Mouse (Mus musculus) left cerebral cortex, adult 11 months (tissue): ENCODE results near the gene Gpatch1.
"Not testable (repeated sequence)": the region's sequence is repeated elsewhere in the genome, so short reads cannot be mapped to it uniquely, and the experiment has no call there.

ENCODE experiments used
- DNase-seq: peaks from one replicate; pipeline ENCODE4 v3.0.0; 2022; ENCODE audit warnings: low spot score

Gene Gpatch1

DNA sequence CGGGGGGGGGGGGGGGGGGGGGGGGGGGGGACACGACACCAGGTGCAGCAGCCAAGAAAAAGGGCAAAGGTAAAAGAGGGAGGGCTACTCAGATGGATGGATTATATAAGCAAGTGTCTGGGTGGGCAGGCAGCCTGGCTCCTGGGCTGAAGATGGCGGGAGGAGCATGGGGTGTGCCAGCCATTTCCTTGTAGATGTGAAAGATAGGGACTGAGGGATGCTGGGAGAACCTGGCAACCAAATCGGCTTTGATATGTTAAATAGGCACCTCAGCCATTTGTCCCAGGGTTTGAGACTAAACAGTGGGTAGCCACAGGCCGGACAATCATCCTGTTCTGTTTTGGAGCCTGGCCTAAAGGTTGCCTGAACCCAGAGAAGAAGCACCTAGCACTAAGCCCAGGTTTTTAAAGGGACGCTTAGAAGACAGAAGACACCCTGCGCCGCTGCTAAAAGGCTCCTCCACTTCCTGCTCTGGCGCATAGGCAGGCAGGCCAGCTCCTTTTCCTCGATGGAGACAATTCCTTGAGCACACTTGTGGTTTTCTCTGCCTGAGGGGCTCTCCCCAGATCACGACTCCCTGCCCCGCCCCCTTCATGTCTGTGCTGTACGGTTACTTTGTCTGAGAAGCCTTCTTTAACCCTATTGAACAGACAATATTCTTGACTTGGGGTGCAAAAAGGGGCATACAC, 4.6 kb upstream of the Gpatch1 start:
- no peak for DNase-seq

DNA sequence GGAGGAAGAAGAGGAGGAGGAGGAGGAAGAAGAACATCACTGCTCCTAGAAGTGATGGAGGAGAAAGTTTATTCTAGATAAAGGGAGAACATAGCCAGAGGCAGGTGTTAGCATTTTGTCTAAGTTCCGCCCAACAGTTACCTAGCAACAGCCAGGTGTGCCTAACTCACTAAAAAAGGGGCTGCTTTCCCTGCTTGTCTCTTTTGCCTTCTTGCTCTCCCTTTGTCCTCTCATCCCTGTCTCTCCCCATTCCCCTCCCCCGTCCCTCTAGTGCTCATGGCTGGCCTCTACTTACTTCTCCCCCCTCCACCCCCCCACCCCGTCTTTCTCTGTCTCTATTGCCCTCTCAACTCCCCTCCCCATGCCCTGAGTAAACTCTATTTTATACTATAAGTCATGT, 3.9 kb upstream of the Gpatch1 start:
- no peak for DNase-seq

- DNase-seq = no peak
Measured at GRCm38 (mm10) chr7:35319755-35320154, 1.5 kb upstream of the Gpatch1 start.

DNA sequence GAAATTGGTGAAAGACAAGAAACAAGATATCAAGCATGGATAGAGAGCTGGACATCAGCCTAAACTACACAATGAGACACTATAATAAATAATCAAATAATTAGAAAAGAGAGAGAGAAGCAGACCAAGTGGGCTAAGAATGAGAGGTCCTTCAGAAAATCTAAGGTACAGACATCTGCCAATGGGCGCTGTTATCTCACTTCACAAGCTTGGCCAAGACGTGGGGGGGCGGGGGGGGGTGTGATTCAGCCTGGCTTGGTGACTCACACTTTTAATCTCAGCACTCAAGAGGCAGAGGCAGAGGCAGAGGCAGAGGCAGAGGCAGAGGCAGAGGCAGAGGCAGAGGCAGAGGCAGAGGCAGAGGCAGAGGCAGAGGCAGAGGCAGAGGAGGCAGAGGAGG, 981 bp upstream of the Gpatch1 start:
- not testable (repeated sequence) for DNase-seq

DNA sequence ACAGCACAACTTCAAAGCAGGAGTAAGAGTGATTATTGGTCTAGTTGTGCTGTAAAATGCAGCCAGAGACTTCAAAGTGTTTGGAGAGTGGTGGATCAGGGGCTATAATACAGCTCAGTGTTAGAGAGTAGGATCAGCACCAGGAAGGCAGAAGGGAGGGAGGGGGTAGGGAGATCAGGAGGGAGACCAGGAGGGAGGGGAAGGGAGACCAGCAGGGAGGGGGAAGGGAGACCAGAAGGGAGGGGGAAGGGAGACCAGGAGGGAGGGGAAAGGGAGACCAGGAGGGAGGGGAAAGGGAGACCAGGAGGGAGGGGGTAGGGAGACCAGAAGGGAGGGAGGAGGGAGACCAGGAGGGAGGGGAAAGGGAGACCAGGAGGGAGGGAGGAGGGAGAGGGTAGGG, 4.1 kb downstream of the Gpatch1 start:
- no peak for DNase-seq

DNA sequence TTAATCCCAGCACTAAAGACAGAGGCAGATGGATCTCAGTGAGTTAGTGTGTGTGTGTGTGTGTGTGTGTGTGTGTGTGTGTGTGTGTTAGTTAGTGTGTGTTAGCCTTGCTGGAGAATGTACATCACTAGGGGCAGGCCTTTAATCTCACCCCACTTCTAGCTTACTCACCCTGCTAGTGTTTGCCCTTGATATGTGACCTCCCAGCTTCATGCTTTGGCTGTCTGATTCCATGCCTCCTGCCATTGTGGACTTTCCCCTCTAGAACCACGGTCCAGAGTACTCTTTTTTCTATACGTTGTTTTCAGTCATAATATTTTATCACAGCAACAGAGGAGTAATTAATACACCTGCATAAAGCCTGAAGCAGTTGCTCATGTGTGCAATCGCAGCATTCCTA, 7.0 kb downstream of the Gpatch1 start:
- DNase-seq = no peak

GRCm38 (mm10) chr7:35300792-35301191, 17.4 kb downstream of the Gpatch1 start:
- no peak for DNase-seq

DNA sequence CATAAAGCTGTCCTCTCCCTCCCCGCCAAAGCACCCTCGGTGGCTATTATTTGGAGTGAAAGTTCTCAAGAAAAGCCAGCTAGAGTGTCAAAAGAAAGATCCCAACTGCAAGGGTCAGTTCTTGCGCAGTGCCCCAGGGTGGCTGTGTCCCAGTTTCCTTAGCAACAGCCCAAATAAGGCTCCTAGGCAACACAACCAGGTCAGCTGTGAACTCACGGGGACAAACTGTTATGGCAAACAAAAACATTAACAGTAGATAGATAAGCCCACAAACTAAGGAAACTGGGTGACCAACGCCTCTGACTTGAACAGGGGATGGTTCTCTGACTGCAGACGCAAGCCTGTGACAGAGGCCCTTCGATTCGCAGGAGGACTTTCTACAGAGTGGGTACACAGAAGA, 18.6 kb downstream of the Gpatch1 start:
- DNase-seq = no peak

DNA sequence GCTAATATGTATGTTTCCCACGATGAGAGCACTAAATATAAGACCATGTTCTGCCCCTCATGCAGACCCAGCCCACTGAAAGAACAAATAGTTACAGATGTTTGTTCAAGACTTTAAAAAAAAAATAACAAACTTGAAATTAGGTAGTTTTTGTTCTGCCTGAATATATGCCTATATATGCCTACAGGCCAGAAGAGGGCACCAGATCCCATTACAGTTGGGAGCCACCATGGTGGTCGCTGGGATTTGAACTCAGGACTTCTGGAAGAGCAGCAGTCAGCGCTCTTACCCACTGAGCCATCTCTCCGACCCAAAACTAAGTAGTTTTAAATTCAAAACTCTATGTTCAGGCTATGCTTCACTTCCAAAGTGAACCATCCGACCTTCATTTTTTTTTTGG, 20.4 kb downstream of the Gpatch1 start:
- no peak for DNase-seq

GRCm38 (mm10) chr7:35295631-35296030, 22.6 kb downstream of the Gpatch1 start:
- DNase-seq = no peak

DNA sequence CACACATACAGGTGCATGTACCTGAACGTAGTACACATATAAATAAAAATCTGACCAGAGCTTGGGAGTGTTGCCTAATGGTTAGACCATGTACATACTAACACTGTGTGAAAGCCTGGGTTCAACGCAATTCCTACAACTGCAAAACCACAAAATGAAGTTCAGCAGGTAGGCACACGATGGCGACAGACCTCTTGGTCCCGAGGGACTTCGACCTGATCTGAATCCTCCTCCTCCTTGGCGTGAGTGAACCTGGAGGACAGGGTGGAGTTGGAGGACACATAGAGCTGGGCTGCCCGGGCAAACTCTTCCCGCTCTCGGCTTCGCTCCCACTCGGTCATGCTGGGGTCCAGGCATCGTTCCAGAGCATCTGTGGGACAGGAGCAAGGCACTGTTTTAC, 24.8 kb downstream of the Gpatch1 start:
- DNase-seq = no peak

GRCm38 (mm10) chr7:35278933-35279332, 39.3 kb downstream of the Gpatch1 start:
- no peak for DNase-seq

DNA sequence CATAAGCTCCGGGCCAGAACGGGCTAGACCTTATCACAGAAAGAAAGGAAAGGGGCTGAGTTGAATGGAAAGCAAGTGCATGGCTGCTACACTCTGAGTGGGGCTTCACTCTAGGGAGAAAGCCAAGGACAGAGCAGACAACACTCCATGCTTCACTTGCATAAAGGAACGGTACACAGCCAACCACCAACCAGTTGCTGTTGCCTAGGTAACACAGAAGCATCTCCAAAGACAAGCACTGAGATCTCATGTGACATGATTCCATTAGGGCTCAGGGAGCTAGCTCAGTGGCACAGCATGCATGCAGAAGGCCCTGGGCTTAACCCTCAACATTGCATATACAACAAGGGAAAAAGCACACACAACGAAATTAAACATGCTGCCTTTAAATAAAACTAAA, 40.8 kb downstream of the Gpatch1 start:
- no peak for DNase-seq

- no peak for DNase-seq
Measured at GRCm38 (mm10) chr7:35269443-35270024, 48.7 kb downstream of the Gpatch1 start.

- DNase-seq = no peak
Measured at GRCm38 (mm10) chr7:35267841-35268240, 50.4 kb downstream of the Gpatch1 start.

DNA sequence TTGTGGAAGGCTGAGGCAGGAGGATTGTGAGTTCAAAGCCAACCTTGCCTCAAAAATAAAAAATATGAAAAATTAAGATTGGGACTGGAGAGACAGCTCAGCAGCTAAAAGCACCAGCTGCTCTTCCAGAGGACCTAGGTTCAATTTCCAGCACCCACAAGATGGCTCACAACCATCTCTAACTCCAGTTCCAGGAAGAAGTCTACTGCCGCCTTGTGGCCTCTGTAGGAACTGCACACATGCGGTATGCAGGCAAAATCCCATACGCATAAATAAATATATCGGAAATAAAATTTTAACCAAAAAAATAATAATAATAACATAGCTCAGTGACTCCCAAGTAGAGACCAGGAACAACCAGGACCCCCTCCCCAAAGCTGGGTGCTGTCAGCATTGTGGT, 51.6 kb downstream of the Gpatch1 start:
- DNase-seq = no peak

- no peak for DNase-seq
Measured at GRCm38 (mm10) chr7:35264746-35265145, 53.5 kb downstream of the Gpatch1 start.

DNA sequence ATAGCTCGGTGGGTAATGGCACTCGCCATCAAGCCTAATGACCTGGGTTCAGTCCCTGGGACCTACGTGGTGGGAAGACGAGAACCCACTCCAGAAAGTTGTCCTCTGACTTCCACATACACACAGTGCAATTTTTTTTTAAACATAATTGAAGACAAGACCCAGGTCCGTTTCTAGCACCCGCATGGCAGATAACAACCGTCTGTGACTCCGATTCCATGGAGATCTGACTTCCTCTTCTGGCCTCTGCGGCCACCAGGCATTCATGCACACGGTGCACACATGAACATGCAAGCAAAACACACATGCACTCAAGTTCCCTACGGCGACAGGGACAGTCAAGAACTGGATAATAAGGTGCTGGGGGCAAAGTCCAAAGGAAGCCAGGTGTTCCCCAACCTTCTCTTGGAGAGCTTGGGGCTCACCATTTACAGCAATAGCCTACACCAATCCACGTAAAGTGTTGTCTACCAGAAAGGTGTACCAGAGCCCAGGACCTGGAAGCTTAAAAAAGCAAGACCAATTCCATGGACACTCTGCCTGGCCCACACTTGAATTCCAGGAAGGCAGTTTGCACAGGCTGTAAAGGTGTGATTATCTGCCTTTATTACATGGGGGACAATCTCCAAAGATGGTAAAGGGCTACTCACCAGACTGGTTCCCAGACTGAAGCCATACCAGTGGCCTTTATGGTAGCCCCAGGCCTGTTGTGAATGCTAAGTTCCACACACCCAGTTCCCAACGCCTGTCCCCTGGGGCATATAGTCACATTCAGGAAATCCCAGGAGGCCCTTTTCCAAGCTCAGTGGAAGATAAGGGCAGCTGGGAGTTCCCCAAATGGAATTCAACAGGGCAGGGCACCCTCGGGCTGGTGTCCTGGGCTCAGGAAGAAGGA, 54.4 kb downstream of the Gpatch1 start:
- no peak for DNase-seq

- no peak for DNase-seq
Measured at GRCm38 (mm10) chr7:35259384-35259783, 58.9 kb downstream of the Gpatch1 start.

DNA sequence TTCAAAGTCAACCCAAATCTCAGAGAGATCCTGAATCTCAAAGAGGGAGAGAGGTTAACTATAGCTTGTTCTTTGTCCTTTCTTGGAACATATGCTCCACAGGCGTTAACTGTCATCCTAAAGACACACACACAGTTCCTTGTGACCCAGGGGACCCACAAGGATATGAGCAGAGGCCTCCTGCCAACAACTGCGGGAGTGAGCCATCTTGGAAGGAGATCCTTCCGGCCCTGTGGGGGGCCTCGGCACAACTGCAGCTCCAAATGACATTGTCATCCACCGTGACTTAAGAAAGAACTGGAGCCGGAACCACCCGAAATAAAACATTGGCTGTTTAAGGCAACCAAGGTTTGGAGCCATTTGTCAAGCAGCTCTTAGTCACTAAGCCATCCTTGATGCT, 59.9 kb downstream of the Gpatch1 start:
- no peak for DNase-seq

- DNase-seq = no peak
Measured at GRCm38 (mm10) chr7:35252041-35252558, 66.1 kb downstream of the Gpatch1 start.

- not testable (repeated sequence) for DNase-seq
Measured at GRCm38 (mm10) chr7:35237935-35238334, 80.3 kb downstream of the Gpatch1 start.

- DNase-seq = peak; percentile 61
Measured at GRCm38 (mm10) chr7:35235308-35235707, 82.9 kb downstream of the Gpatch1 start.
